16 mouse cellular contexts compared by ENCODE assay signal in the genomic region with DNA sequence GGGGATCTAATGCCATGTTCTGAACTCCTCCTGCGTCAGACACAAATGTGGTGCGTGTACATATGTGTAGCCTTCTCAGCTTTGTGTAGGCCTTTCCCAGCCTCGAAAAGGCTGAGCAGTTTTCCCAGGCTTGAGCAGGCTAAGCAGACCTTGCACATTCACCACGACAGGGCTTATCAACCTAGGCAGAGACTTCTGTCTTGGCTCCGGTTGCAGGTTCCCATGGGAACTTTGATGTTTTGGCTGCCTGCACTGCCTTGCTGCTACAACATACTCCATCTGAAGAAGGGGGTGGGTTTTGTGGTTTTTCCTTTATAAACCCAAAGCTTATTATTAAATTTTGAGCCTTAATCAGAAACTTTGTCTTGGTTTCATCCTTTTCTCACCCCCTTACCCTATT.
DNase-seq lines count a peak whose midpoint lies in the region; TF ChIP-seq lines count a peak whose summit lies in the region.
"Had no signal": no experiment of that assay in that cellular context is flagged by ENCODE, and none has a peak within 500 bp of the region (broad histone marks: within the 10 kb centered on the region; RNA-seq: fewer than 3 reads in every experiment).

No protein-coding gene starts in this region.

- intact Hi-C loops in heart, postnatal 10 days (cut with DNase I) = no loop called here

- TF ChIP-seq POLR2A in brain, embryonic 14.5 days (IDR thresholded peaks at IDR 0.05; ENCODE audit: borderline replicate concordance, extremely low read depth, insufficient read depth, insufficient read length, poor library complexity, severe bottlenecking) = no peak

- no peak for TF ChIP-seq CTCF in brain, embryonic 14.5 days (IDR thresholded peaks at IDR 0.05; ENCODE audit: borderline replicate concordance, extremely low read depth, insufficient read depth, insufficient read length)

- peak; percentile 12 for DNase-seq in adrenal gland, postnatal 14 days
- DNase-seq in adrenal gland, adult 2 months = no peak
- peak; percentile 21 to 24 for DNase-seq in heart, postnatal 10 days
- no peak for DNase-seq in heart, adult 9 months (ENCODE audit: low spot score in 2 of 2)
- peak; percentile 21 for DNase-seq in ovary, postnatal 36 days (ENCODE audit: low spot score)
- no peak for DNase-seq in ovary, postnatal 14 days (ENCODE audit: low spot score)
- peak; percentile 17 for DNase-seq in brain, embryonic 14.5 days (ENCODE audit: low read depth)
- no peak for DNase-seq in spleen, adult 18-20 months
- DNase-seq: adrenal gland, postnatal 36 days; cerebellum, adult 11 months; cerebellum, postnatal 14 days; gastrocnemius, adult 2 months; kidney, postnatal 36 days; lung, adult 18-20 months; lung, postnatal 10 days; right cerebral cortex, adult 18-20 months had no signal

Comparison
In these comparisons a context has a peak if more than half of its experiments do, and no peak if none do; other contexts are left out.
1. DNase-seq: peak in adrenal gland, postnatal 14 days (single experiment), heart, postnatal 10 days (2 of 2), ovary, postnatal 36 days (single experiment) and brain, embryonic 14.5 days (single experiment); none in adrenal gland, adult 2 months (single experiment), heart, adult 9 months (0 of 2), ovary, postnatal 14 days (single experiment) and spleen, adult 18-20 months (0 of 2).